Mouse (Mus musculus): ENCODE data around the gene Btnl10. TPM values are rescaled to one million over a fixed set of nuclear protein-coding genes. Genes with fewer than 3 reads are reported as not detected.

Gene Btnl10
- polyA plus RNA-seq (2016; fragmentation: Nextera tagmentation; extraction: Ambion mirVana), result 0.05 TPM in 1 of 2 replicates, not detected in the other

GRCm38 (mm10) chr11:58917745-58918366, at the start of gene Btnl10:
Gene Btnl10 (plus strand): TSS chr11:58917908.
- Histone ChIP-seq H3K4me3 (no peak within 1 kb of the TSS), H3K27ac (no peak within 1 kb of the TSS), H3K36me3 (replicated peaks) (no peaks in the 10 kb centered on the region), H3K4me1 (peaks cover 7% of the 10 kb centered on the region), H3K27me3 (ENCODE audit: poor library complexity, severe bottlenecking) (no peaks in the 10 kb centered on the region), H3K9me3 (no peaks in the 10 kb centered on the region)
- 91% methylated on average over 12 of the region's 12 CpGs for WGBS
- DNase-seq (ENCODE audit: extremely low spot score, low spot score), result no peak

GRCm38 (mm10) chr11:58867954-58868330, 49.8 kb upstream of the Btnl10 start:
- Histone ChIP-seq H3K36me3 (replicated peaks) (peaks cover 26% of the 10 kb centered on the region), H3K4me1 (peaks cover 12% of the 10 kb centered on the region), H3K27me3 (ENCODE audit: poor library complexity, severe bottlenecking) (no peaks in the 10 kb centered on the region), H3K27ac (peak overlapping the region; percentile 92), H3K4me3 (peak overlapping the region; percentile 79), H3K9me3 (no peaks in the 10 kb centered on the region)
- whole genome bisulfite sequencing, result 88% methylated on average over 6 of the region's 6 CpGs
- no peak for DNase-seq (ENCODE audit: extremely low spot score, low spot score)

GRCm38 (mm10) chr11:58870961-58871360, 46.7 kb upstream of the Btnl10 start:
- DNase-seq (ENCODE audit: extremely low spot score, low spot score), result no peak
- Histone ChIP-seq H3K4me1 (peaks cover 12% of the 10 kb centered on the region), H3K9me3 (no peaks in the 10 kb centered on the region), H3K4me3 (no peak overlapping the region), H3K36me3 (replicated peaks) (peaks cover 37% of the 10 kb centered on the region), H3K27ac (no peak overlapping the region), H3K27me3 (ENCODE audit: poor library complexity, severe bottlenecking) (no peaks in the 10 kb centered on the region)
- WGBS, result 88% methylated on average over 4 of the region's 4 CpGs

- Histone ChIP-seq H3K4me3 (no peak overlapping the region), H3K9me3 (no peaks in the 10 kb centered on the region), H3K27ac (no peak overlapping the region), H3K27me3 (ENCODE audit: poor library complexity, severe bottlenecking) (no peaks in the 10 kb centered on the region), H3K4me1 (no peaks in the 10 kb centered on the region), H3K36me3 (replicated peaks) (peaks cover 53% of the 10 kb centered on the region)
- DNase-seq (ENCODE audit: extremely low spot score, low spot score), result no peak
- WGBS, result 90% methylated on average over 8 of the region's 8 CpGs
Measured at GRCm38 (mm10) chr11:58883756-58884155, 34.0 kb upstream of the Btnl10 start.

- Histone ChIP-seq H3K4me3 (no peak overlapping the region), H3K9me3 (no peaks in the 10 kb centered on the region), H3K27me3 (ENCODE audit: poor library complexity, severe bottlenecking) (no peaks in the 10 kb centered on the region), H3K27ac (no peak overlapping the region), H3K36me3 (replicated peaks) (peaks cover 75% of the 10 kb centered on the region), H3K4me1 (no peaks in the 10 kb centered on the region)
- no peak for DNase-seq (ENCODE audit: extremely low spot score, low spot score)
- 96% methylated on average over 10 of the region's 10 CpGs for WGBS
Measured at GRCm38 (mm10) chr11:58890511-58890910, 27.2 kb upstream of the Btnl10 start.

GRCm38 (mm10) chr11:58894456-58894855, 23.3 kb upstream of the Btnl10 start:
- Histone ChIP-seq H3K27ac (no peak overlapping the region), H3K4me1 (no peaks in the 10 kb centered on the region), H3K36me3 (replicated peaks) (peaks cover 90% of the 10 kb centered on the region), H3K4me3 (no peak overlapping the region), H3K27me3 (ENCODE audit: poor library complexity, severe bottlenecking) (no peaks in the 10 kb centered on the region), H3K9me3 (no peaks in the 10 kb centered on the region)
- no peak for DNase-seq (ENCODE audit: extremely low spot score, low spot score)
- 81% methylated on average over 6 of the region's 6 CpGs for WGBS

- Histone ChIP-seq H3K27ac (no peak overlapping the region), H3K4me1 (peaks cover 2% of the 10 kb centered on the region; the same call in 1 of the 2 replicates), H3K4me3 (no peak overlapping the region), H3K27me3 (ENCODE audit: poor library complexity, severe bottlenecking) (no peaks in the 10 kb centered on the region), H3K36me3 (replicated peaks) (peaks cover 88% of the 10 kb centered on the region), H3K9me3 (no peaks in the 10 kb centered on the region)
- 88% methylated on average over 6 of the region's 6 CpGs for WGBS
- no peak for DNase-seq (ENCODE audit: extremely low spot score, low spot score)
Measured at GRCm38 (mm10) chr11:58897485-58897884, 20.2 kb upstream of the Btnl10 start.

GRCm38 (mm10) chr11:58901080-58901479, 16.6 kb upstream of the Btnl10 start:
- no peaks in the 10 kb centered on the region for H3K9me3 ChIP-seq
- H3K4me3 ChIP-seq, result no peak overlapping the region
- H3K4me1 ChIP-seq, result peaks cover 16% of the 10 kb centered on the region
- no peak overlapping the region for H3K27ac ChIP-seq
- DNase-seq (ENCODE audit: extremely low spot score, low spot score), result no peak
- no peaks in the 10 kb centered on the region for H3K27me3 ChIP-seq (ENCODE audit: poor library complexity, severe bottlenecking)
- H3K36me3 ChIP-seq (replicated peaks), result peaks cover 59% of the 10 kb centered on the region

GRCm38 (mm10) chr11:58903511-58904409, 13.9 kb upstream of the Btnl10 start, which contains the start of gene Zfp39:
Gene Zfp39 (minus strand): TSS chr11:58904225.
- Histone ChIP-seq H3K27me3 (ENCODE audit: poor library complexity, severe bottlenecking) (no peaks in the 10 kb centered on the region), H3K9me3 (no peaks in the 10 kb centered on the region), H3K4me1 (peaks cover 16% of the 10 kb centered on the region), H3K4me3 (peak within 1 kb of the TSS; percentile 88), H3K36me3 (replicated peaks) (peaks cover 35% of the 10 kb centered on the region), H3K27ac (peak within 1 kb of the TSS; percentile 95)
- peak; percentile 96 for DNase-seq (ENCODE audit: extremely low spot score, low spot score)
- WGBS, result under 1% methylated on average over 40 of the region's 40 CpGs

- no peaks in the 10 kb centered on the region for H3K27me3 ChIP-seq (ENCODE audit: poor library complexity, severe bottlenecking)
- DNase-seq (ENCODE audit: extremely low spot score, low spot score), result no peak
- H3K9me3 ChIP-seq, result no peaks in the 10 kb centered on the region
- H3K4me3 ChIP-seq, result peak overlapping the region; percentile 88
- H3K27ac ChIP-seq, result peak overlapping the region; percentile 95
- H3K4me1 ChIP-seq, result peaks cover 16% of the 10 kb centered on the region
- H3K36me3 ChIP-seq (replicated peaks), result peaks cover 29% of the 10 kb centered on the region
- WGBS, result 3% methylated on average over 8 of the region's 8 CpGs
Measured at GRCm38 (mm10) chr11:58904410-58904718, 13.3 kb upstream of the Btnl10 start.

- no peaks in the 10 kb centered on the region for H3K27me3 ChIP-seq (ENCODE audit: poor library complexity, severe bottlenecking)
- peaks cover 16% of the 10 kb centered on the region for H3K4me1 ChIP-seq
- WGBS, result 36% methylated on average over 6 of the region's 6 CpGs
- H3K4me3 ChIP-seq, result peak overlapping the region; percentile 88
- DNase-seq (ENCODE audit: extremely low spot score, low spot score), result peak; percentile 22
- no peaks in the 10 kb centered on the region for H3K9me3 ChIP-seq
- peaks cover 28% of the 10 kb centered on the region for H3K36me3 ChIP-seq (replicated peaks)
- H3K27ac ChIP-seq, result 0 out of 2 replicates have a peak overlapping the region, but pooled peaks have one; percentile 20
Measured at GRCm38 (mm10) chr11:58904838-58905237, 12.9 kb upstream of the Btnl10 start.

- no peaks in the 10 kb centered on the region for H3K36me3 ChIP-seq (replicated peaks)
- H3K4me3 ChIP-seq, result peak overlapping the region; percentile 41; the same call in 1 of the 2 replicates
- WGBS, result 83% methylated on average over 1 of the region's 1 CpGs
- H3K9me3 ChIP-seq, result no peaks in the 10 kb centered on the region
- no peaks in the 10 kb centered on the region for H3K27me3 ChIP-seq (ENCODE audit: poor library complexity, severe bottlenecking)
- H3K4me1 ChIP-seq, result peaks cover 7% of the 10 kb centered on the region
- peak overlapping the region; percentile 72 for H3K27ac ChIP-seq
- DNase-seq (ENCODE audit: extremely low spot score, low spot score), result no peak
Measured at GRCm38 (mm10) chr11:58913776-58914175, 3.9 kb upstream of the Btnl10 start.

GRCm38 (mm10) chr11:58914461-58915028, 3.2 kb upstream of the Btnl10 start:
- H3K27ac ChIP-seq, result peak overlapping the region; percentile 72
- no peaks in the 10 kb centered on the region for H3K36me3 ChIP-seq (replicated peaks)
- H3K4me1 ChIP-seq, result peaks cover 7% of the 10 kb centered on the region
- DNase-seq (ENCODE audit: extremely low spot score, low spot score), result peak; percentile 37
- 24% methylated on average over 17 of the region's 17 CpGs for WGBS
- H3K9me3 ChIP-seq, result no peaks in the 10 kb centered on the region
- no peaks in the 10 kb centered on the region for H3K27me3 ChIP-seq (ENCODE audit: poor library complexity, severe bottlenecking)
- peak overlapping the region; percentile 41 for H3K4me3 ChIP-seq

All from forebrain, embryonic 10.5 days (tissue).